Mouse (Mus musculus) cerebellum, adult 8-10 months (tissue): ENCODE results near the gene Gm21173.
"Not testable (repeated sequence)": the region's sequence is repeated elsewhere in the genome, so short reads cannot be mapped to it uniquely, and the experiment has no call there.

Source experiments
- DNase-seq: peaks from one replicate; pipeline ENCODE4 v3.0.0; 2022

Gene Gm21173

DNA sequence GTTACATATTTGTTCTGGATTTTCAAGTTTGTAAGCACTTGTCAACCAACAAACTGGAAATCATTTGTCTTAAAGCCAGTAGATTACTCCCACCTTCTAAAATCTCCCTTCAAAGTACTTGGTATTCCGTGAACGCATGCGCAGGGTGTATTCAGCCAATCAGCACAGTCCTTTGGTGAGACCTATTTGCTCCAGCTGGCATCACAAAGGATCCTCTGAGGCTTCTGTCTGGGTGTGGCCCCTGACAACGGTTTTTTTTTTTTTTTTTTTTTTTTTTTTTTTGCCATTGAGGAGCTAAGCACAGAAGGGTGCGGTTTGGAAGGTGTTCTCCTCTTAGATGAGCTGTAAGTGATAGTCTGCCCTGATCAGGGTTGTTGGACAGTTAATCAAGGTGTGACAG is at the start of gene Gm21173:
TSS of gene Gm21173 (plus strand) at position 301 of the 400 bp plus-strand sequence.
- DNase-seq: not testable (repeated sequence)
